In the genomic region with DNA sequence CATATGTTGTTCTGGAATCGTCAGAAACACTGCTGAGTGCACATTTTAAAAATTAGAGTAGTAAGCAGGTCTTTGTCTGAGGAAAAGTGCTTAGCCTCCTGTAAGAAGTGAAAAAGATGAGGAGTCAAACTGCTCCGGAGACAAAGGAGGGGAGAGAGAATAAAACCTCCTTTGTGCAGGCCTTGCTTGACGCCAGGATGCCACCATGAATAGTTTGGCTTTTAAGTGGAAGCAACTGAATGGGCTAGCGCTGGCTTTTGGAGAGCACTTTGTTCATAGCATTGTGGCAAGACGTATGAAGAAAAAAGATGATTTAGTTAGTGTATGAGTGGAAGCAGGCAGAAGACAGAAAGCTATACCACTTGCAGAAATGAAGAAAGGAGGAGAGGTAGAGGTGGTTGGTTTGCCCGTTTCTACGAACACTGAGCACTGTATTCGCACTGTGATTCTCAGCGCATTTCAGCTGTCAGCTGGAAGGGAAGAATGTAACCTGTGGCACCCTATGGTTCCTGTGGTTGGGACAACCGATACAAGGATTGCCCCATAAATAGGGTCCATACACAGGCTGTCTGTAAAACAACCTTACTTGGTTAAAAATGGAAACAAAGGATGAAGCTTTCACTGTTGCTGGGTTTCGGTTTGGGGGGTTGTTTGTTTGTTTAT, we compare ENCODE assay signal across 21 mouse cellular contexts. TPM values are rescaled to one million over a fixed set of nuclear protein-coding genes. Genes with fewer than 3 reads are reported as not detected.
DNase-seq lines count a peak whose midpoint lies in the region; ATAC-seq and TF ChIP-seq lines count a peak whose summit lies in the region.
"Had no signal": no experiment of that assay in that cellular context is flagged by ENCODE, and none has a peak within 500 bp of the region (broad histone marks: within the 10 kb centered on the region; RNA-seq: fewer than 3 reads in every experiment).

No protein-coding gene starts in this region.

- no peaks in the 10 kb centered on the region for H3K79me2 ChIP-seq in heart, adult 2 months (replicated peaks; ENCODE audit: control insufficient read depth, insufficient read depth, low read length)

- DNase-seq in Muller cell, postnatal 12 days (ENCODE audit: inconsistent ontology term), result peak; percentile 11
- DNase-seq in R1 (ENCODE audit: low read depth, low spot score), result peak; percentile 12
- DNase-seq in forebrain, postnatal 0 days, result no peak
- no peak for DNase-seq in heart, adult 2 months
- no peak for DNase-seq in heart, postnatal 36 days
- DNase-seq: adrenal gland, postnatal 25 days; cerebellum, adult 9-10 months; gastrocnemius, postnatal 10 days; right cerebral cortex, postnatal 25 days; thymus, adult 18-20 months had no signal

- no peak for TF ChIP-seq EP300 in heart, adult 2 months (IDR thresholded peaks at IDR 0.05; ENCODE audit: insufficient read depth, low read depth, low read length)

- no peaks in the 10 kb centered on the region for H3K27me3 ChIP-seq in forebrain, postnatal 0 days (ENCODE audit: insufficient read depth, low read length)
- no peaks in the 10 kb centered on the region for H3K27me3 ChIP-seq in midbrain, embryonic 12.5 days
- H3K27me3 ChIP-seq in heart, adult 2 months (ENCODE audit: control insufficient read depth, insufficient read depth, low read length), result no peaks in the 10 kb centered on the region
- H3K27me3 ChIP-seq: embryonic facial prominence, embryonic 12.5 days had no signal

- H3K4me3 ChIP-seq in forebrain, postnatal 0 days (ENCODE audit: low read depth, low read length), result no peak overlapping the region
- no peak overlapping the region for H3K4me3 ChIP-seq in midbrain, embryonic 12.5 days
- H3K4me3 ChIP-seq in heart, adult 2 months, result no peak overlapping the region
- H3K4me3 ChIP-seq: embryonic facial prominence, embryonic 12.5 days; myocyte had no signal

- TF ChIP-seq POLR2A in heart, adult 2 months (IDR thresholded peaks at IDR 0.05; ENCODE audit: insufficient read depth, low read depth, low read length), result no peak

- WGBS in forebrain, postnatal 0 days, result 20% methylated on average over 11 of the region's 11 CpGs
- 22% methylated on average over 11 of the region's 11 CpGs for WGBS in midbrain, embryonic 12.5 days
- 83% methylated on average over 11 of the region's 11 CpGs for WGBS in heart, adult 2 months

- H3K9ac ChIP-seq in forebrain, postnatal 0 days, result no peak overlapping the region
- no peak overlapping the region for H3K9ac ChIP-seq in midbrain, embryonic 12.5 days (replicated peaks)
- no peak overlapping the region for H3K9ac ChIP-seq in heart, adult 2 months (ENCODE audit: low read depth, low read length)
- H3K9ac ChIP-seq: embryonic facial prominence, embryonic 12.5 days had no signal

- TF ChIP-seq CTCF in forebrain, postnatal 0 days (IDR thresholded peaks at IDR 0.05; ENCODE audit: low read depth), result no peak
- TF ChIP-seq CTCF in heart, adult 2 months (IDR thresholded peaks at IDR 0.05), result no peak

- H3K36me3 ChIP-seq in forebrain, postnatal 0 days (ENCODE audit: insufficient read depth), result no peaks in the 10 kb centered on the region
- no peaks in the 10 kb centered on the region for H3K36me3 ChIP-seq in midbrain, embryonic 12.5 days
- no peaks in the 10 kb centered on the region for H3K36me3 ChIP-seq in heart, adult 2 months (ENCODE audit: control insufficient read depth, insufficient read depth, low read length)
- H3K36me3 ChIP-seq: embryonic facial prominence, embryonic 12.5 days had no signal

- peak; percentile 14; the same call in 1 of the 2 replicates for ATAC-seq in forebrain, postnatal 0 days
- peak; percentile 59 for ATAC-seq in midbrain, embryonic 12.5 days (ENCODE audit: low FRiP score, low read depth)
- no peak for ATAC-seq in activated CD4-positive, CD25-positive, alpha-beta regulatory T cell, adult 4 months
- ATAC-seq: CD4-positive, CD25-positive, alpha-beta regulatory T cell, adult 4 months; intestine, postnatal 0 days had no signal

- H3K27ac ChIP-seq in forebrain, postnatal 0 days (ENCODE audit: low read depth, low read length), result no peak overlapping the region
- no peak overlapping the region for H3K27ac ChIP-seq in midbrain, embryonic 12.5 days (replicated peaks)
- H3K27ac ChIP-seq in heart, adult 2 months, result no peak overlapping the region
- H3K27ac ChIP-seq: embryonic facial prominence, embryonic 12.5 days; kidney, postnatal 0 days had no signal

- no peaks in the 10 kb centered on the region for H3K9me3 ChIP-seq in forebrain, postnatal 0 days (ENCODE audit: low read length)
- H3K9me3 ChIP-seq in midbrain, embryonic 12.5 days, result no peaks in the 10 kb centered on the region
- H3K9me3 ChIP-seq: embryonic facial prominence, embryonic 12.5 days had no signal

- intact Hi-C loops in heart, adult 2 months (cut with DNase I), result no loop called here
- intact Hi-C loops in heart, postnatal 36 days (cut with DNase I), result no loop called here

- no peak overlapping the region for H3K4me2 ChIP-seq in forebrain, postnatal 0 days (ENCODE audit: low read depth)
- peak overlapping the region; percentile 30 for H3K4me2 ChIP-seq in midbrain, embryonic 12.5 days (replicated peaks)
- H3K4me2 ChIP-seq: embryonic facial prominence, embryonic 12.5 days had no signal

- no peaks in the 10 kb centered on the region for H3K4me1 ChIP-seq in forebrain, postnatal 0 days (ENCODE audit: insufficient read depth)
- peaks cover 10% of the 10 kb centered on the region for H3K4me1 ChIP-seq in midbrain, embryonic 12.5 days
- no peaks in the 10 kb centered on the region; the same call in 1 of the 2 replicates for H3K4me1 ChIP-seq in heart, adult 2 months (ENCODE audit: control insufficient read depth, insufficient read depth, low read length)

RNA-seq across cellular contexts. Expression of a gene that starts 42.8 kb away (rescaled TPM):
- 0.08 TPM in 1 of 2 replicates, not detected in the other for total RNA-seq in forebrain, postnatal 0 days (2014; rRNA removed)
- not detected in 2 replicates for polyA plus RNA-seq in forebrain, postnatal 0 days (2015; fragmentation: Nextera tagmentation; extraction: Ambion mirVana)
- polyA plus RNA-seq in midbrain, embryonic 12.5 days (2016; fragmentation: Nextera tagmentation; extraction: Ambion mirVana), result not detected in 2 replicates
- total RNA-seq in heart, adult 2 months (2021), result 100 to 1,000 TPM; 268 to 321 TPM
- 13.6 and 38.6 TPM in 2 replicates for polyA plus RNA-seq in heart, adult 2 months (2012; rRNA removed)
- total RNA-seq in heart, postnatal 36 days (2021), result 100 to 1,000 TPM; 237 to 306 TPM
- polyA plus RNA-seq in activated CD4-positive, CD25-positive, alpha-beta regulatory T cell, adult 4 months (2017; shearing (Covaris generic)), result not detected
- total RNA-seq: adrenal gland, postnatal 25 days; MEL had no signal
- polyA plus RNA-seq: CD4-positive, CD25-positive, alpha-beta regulatory T cell, adult 4 months; intestine, postnatal 0 days; kidney, postnatal 0 days had no signal

RNA-seq across cellular contexts. Expression of a gene that starts 55.6 kb away (rescaled TPM):
- total RNA-seq in forebrain, postnatal 0 days (2014; rRNA removed), result not detected in 2 replicates
- polyA plus RNA-seq in forebrain, postnatal 0 days (2015; fragmentation: Nextera tagmentation; extraction: Ambion mirVana), result not detected in 2 replicates
- not detected in 2 replicates for polyA plus RNA-seq in midbrain, embryonic 12.5 days (2016; fragmentation: Nextera tagmentation; extraction: Ambion mirVana)
- not detected for total RNA-seq in heart, adult 2 months (2021)
- not detected in 2 replicates for polyA plus RNA-seq in heart, adult 2 months (2012; rRNA removed)
- not detected for total RNA-seq in heart, postnatal 36 days (2021)
- not detected for polyA plus RNA-seq in activated CD4-positive, CD25-positive, alpha-beta regulatory T cell, adult 4 months (2017; shearing (Covaris generic))
- total RNA-seq: adrenal gland, postnatal 25 days; gastrocnemius, postnatal 10 days; heart, postnatal 25 days; MEL had no signal
- polyA plus RNA-seq: CD4-positive, CD25-positive, alpha-beta regulatory T cell, adult 4 months; embryonic facial prominence, embryonic 12.5 days; intestine, postnatal 0 days; kidney, postnatal 0 days; limb, embryonic 14.5 days; liver, embryonic 16.5 days; myocyte had no signal

Comparison
In these comparisons a context has a peak if more than half of its experiments do, and no peak if none do; other contexts are left out.
1. DNase-seq: peak in Muller cell, postnatal 12 days (single experiment) and R1 (single experiment); none in forebrain, postnatal 0 days (single experiment), heart, adult 2 months (0 of 2) and heart, postnatal 36 days (0 of 2).
2. RNA of a gene that starts 42.8 kb away (polyA plus RNA-seq): 13.6 to 38.6 TPM in heart, adult 2 months; not detected in activated CD4-positive, CD25-positive, alpha-beta regulatory T cell, adult 4 months, not detected in forebrain, postnatal 0 days and not detected in midbrain, embryonic 12.5 days; every median in the first group is over 10 times any median in the second.